Mouse (Mus musculus) brown adipose tissue, adult 24 weeks (tissue): Measurements from ENCODE around the gene Sppl2a. TPM values are rescaled to one million over a fixed set of nuclear protein-coding genes. Genes with fewer than 3 reads are reported as not detected.
"Not testable (repeated sequence)": the region's sequence is repeated elsewhere in the genome, so short reads cannot be mapped to it uniquely, and the experiment has no call there.

Experiments used
- H3K27ac ChIP-seq: fragments of 200-500 bp; replicated peaks from 2 replicates; pipeline ENCODE4 v1.5.1; 2012; ENCODE audit warnings: low read depth, mild to moderate bottlenecking, low read length
- H3K4me1 ChIP-seq: fragments of 200-500 bp; 2 replicates; pipeline ENCODE4 v1.6.1; 2012; ENCODE audit warnings: low read length, mixed read lengths; ENCODE audit not compliant: control insufficient read depth, insufficient read depth, insufficient read length
- H3K4me3 ChIP-seq: fragments of 200-500 bp; 2 replicates; pipeline ENCODE4 v1.5.1; 2012; ENCODE audit warnings: low read depth, mild to moderate bottlenecking, low read length, moderate library complexity; ENCODE audit not compliant: insufficient read depth
- polyA plus RNA-seq: library from polyadenylated mRNA; stranded (reverse); fragments of >200 nt; gene quantifications from 2 replicates; pipeline ENCODE4 v1.2.4, GENCODE M21; 2012; ENCODE audit not compliant: missing spikeins, insufficient read depth, insufficient read length

Sppl2a gene
- 39.5 and 43.1 TPM in 2 replicates for polyA plus RNA-seq

DNA sequence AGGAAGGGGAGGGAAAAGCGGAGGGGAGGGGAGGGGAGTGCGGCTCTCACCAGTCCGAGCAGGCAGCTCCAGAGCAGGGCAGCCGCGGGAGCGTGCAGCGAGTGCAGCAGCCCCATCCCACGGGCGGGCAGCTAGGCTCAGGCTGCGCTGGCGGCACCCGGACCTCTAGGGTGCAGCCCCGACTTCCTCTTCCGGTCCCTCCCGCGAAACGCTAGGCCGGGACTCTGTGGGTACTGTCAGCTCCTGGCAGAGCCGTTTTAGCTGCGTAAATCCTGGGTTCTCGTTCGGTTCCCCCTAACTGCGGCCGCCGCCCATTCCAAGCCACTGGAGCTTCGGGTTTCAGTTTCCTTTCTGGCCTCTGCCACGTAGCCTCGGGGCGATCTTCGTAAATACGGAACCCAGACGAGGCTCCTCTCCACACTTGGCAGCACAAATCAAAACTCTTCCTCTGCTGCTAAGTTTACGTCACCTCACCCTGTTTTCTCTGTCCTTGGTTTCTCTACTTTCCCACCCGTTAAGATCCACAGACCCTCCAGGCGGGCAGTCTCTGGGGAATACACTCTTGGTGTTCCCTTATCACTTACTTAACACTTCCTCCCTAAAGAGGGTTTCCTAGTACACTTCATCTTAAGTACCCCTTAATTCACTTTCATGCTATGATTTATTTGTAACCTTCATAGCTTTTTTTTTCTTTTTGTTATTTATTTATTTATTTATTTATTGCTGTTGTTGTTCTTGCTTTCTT is at the start of gene Sppl2a:
Gene Sppl2a (minus strand): TSS at position 339 of the 745 bp plus-strand sequence.
- H3K4me3 ChIP-seq, result peak within 1 kb of the TSS; percentile 65
- peak within 1 kb of the TSS; percentile 96 for H3K27ac ChIP-seq
- no peaks in the 10 kb centered on the region for H3K4me1 ChIP-seq

DNA sequence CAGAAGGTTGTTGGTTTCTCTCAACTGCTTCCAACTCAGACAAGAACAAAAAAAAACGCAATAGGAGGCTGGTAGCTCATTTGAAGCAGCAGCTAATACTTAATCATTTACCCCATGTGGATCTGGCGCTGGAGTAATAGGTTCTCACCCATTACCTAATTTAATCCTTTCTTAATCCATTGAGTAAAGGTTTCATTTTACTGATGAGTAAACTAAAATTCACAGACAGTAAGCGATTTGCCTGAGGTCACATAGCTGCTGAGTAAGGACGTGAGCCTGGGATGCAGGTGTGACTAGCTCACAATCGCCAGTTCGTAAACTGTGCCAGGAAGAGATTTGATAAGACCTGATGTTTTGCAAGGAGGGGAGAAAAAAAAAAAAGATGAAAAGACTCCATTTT is 44.4 kb upstream of the Sppl2a start:
- Histone ChIP-seq H3K4me3 (no peak overlapping the region), H3K4me1 (no peaks in the 10 kb centered on the region), H3K27ac (no peak overlapping the region)

DNA sequence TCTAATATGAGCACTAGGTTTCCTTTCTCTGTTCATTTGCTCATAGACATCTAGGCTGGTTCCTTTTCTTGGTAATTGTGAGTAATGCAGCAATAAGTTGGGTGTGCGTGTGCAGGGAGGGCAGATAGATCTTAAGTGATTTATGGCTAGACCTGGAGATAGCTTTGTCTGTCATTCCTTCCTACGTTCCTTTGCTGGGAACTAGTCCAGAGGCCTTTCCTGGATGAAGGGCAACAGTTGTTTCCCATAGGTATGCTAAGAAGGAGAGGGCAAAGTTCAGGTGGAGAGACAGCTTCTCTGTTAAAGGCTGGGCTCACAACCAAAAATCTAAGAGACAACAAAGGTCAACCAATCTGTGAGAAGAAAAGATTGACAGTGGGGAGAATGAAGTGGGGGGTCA is 28.7 kb upstream of the Sppl2a start:
- H3K4me1 ChIP-seq, result no peaks in the 10 kb centered on the region
- no peak overlapping the region for H3K27ac ChIP-seq
- H3K4me3 ChIP-seq, result no peak overlapping the region

DNA sequence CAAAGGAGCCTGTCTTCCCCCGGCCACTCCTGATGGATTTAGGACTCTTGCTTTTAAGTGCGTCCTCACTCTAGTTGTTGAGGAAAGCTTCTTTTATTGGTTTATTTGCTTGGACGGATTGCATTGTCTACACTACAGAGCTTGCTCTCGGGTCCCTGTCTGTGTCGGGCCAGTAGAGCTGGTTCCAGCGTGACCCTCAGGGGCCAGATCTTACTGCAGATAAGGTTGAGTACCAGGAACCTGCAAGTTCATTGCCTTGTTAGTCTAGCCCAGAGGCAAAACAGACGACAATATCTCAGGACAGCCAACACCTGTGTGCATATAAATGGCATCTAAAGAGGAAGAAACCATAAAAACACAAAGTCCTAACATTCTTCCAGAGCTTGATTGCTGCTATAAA is 22.6 kb upstream of the Sppl2a start:
- peaks cover 5% of the 10 kb centered on the region for H3K4me1 ChIP-seq
- H3K27ac ChIP-seq, result no peak overlapping the region
- H3K4me3 ChIP-seq, result no peak overlapping the region

DNA sequence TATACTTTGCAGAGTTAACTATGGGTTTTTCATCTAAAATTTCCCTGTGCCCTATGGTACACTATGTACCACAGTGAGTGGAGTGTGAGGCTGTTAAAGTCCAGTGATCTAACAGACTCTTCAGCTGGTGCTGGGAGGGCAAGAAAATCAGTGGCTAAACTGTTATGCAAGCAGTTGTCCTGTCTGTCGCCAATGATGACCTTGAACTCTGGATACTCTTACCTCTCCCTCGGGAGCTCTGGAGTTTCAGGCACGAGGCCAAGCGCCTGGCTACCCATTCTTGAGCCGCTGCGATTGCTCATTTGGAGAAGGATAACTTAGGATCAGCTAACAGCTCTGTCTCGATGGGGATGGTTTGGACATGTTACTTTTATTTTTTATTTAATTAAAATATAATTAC is 18.1 kb upstream of the Sppl2a start:
- Histone ChIP-seq H3K4me1 (peaks cover 12% of the 10 kb centered on the region), H3K4me3 (no peak overlapping the region), H3K27ac (peak overlapping the region; percentile 91)

DNA sequence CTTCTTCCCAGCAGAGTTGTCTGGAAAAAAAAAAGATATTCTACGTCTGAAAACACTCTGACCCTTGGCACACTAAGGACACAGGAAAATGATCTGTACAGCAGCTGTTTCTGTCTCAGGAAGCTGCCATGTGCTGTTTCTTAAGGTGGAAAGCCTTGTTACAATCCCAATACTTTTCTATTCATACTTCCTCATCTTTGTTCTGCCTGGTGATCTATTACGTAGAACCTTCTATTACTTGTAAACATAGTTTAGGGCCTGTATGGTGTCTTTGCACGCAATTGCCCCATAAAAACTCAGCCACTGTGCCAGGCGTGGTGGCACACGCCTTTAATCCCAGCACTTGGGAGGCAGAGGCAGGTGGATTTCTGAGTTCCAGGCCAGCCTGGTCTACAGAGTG is 17.4 kb upstream of the Sppl2a start:
- Histone ChIP-seq H3K4me3 (no peak overlapping the region), H3K4me1 (peaks cover 12% of the 10 kb centered on the region), H3K27ac (peak overlapping the region; percentile 91)

DNA sequence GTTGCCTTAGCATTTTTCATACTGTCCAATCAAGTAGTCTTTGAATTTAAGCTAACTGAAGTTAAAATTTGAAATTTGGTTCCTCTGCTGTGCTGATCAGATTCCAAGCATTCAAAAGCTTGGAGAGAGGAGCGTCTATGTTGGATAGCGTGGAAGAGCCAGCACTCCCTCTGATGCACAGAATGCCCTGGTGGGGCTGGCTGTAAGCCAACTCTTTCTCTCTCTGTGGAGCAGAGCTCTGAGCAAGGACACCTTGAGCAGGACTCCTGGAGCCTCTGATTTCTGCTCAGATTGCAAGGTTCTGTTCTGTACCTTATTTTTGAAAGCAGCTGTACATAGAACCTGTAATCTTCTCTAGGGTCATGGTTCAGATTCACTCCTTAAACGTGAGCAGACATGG is 16.8 kb upstream of the Sppl2a start:
- Histone ChIP-seq H3K4me1 (peaks cover 12% of the 10 kb centered on the region), H3K27ac (peak overlapping the region; percentile 93), H3K4me3 (no peak overlapping the region)

DNA sequence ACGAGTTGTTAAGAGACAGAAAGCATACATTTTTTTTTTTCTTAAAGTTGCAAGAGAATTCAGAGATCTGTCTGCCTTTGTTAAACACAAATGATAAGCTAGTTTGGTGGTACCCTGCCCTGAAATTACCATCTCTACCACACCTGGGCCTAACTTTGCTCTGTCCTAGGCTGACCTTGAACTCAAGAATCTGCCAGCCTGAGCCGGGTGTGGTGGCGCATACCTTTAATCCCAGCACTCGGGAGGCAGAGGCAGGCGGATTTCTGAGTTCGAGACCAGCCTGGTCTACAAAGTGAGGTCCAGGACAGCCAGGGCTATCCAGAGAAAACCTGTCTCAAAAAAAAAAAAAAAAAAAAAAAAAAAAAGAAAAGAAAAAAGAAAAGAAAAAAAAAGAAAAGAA is 16.3 kb upstream of the Sppl2a start:
- H3K27ac ChIP-seq, H3K4me3 ChIP-seq: not testable (repeated sequence)
- peaks cover 12% of the 10 kb centered on the region for H3K4me1 ChIP-seq

DNA sequence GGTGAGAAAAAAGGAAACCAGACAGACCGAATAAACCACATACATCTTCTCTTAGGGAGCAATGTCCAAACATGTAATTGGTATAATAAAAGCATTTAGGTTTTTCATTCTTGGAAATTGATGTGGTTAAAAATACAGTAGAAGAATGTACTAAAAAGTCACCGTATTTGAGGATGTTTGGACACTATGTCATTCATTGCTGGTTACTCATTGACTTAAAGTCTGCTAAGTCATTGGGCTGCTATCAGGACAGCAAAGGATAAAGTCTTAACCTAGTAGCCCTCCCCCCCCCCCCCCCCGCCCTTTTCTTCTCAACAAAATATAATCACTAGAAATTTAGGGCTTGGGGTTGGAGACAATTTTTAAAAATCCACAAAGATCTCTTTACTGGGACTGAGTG is 15.2 kb upstream of the Sppl2a start:
- H3K4me1 ChIP-seq, result peaks cover 12% of the 10 kb centered on the region
- H3K27ac ChIP-seq, result no peak overlapping the region
- H3K4me3 ChIP-seq, result no peak overlapping the region

DNA sequence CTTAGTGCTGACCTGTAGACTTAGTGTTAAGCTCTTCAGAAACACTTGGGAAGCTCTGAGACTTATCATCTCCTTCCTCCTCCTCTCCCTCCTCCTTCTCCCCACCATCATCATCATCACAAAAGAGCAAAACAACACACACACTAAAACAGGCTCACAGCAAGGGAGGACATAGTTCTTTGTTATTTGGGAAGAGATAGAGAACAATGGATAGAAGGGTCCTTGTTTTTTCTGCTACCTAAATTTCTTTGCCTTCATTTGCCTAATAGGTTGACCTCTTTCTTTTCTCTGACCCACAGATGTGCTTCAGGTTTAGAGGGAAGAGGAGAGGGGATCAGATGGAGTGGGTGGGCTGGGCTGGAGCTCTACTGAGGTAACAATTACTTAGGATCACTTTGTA is 14.6 kb upstream of the Sppl2a start:
- H3K27ac ChIP-seq, result no peak overlapping the region
- H3K4me1 ChIP-seq, result peaks cover 12% of the 10 kb centered on the region
- no peak overlapping the region for H3K4me3 ChIP-seq

DNA sequence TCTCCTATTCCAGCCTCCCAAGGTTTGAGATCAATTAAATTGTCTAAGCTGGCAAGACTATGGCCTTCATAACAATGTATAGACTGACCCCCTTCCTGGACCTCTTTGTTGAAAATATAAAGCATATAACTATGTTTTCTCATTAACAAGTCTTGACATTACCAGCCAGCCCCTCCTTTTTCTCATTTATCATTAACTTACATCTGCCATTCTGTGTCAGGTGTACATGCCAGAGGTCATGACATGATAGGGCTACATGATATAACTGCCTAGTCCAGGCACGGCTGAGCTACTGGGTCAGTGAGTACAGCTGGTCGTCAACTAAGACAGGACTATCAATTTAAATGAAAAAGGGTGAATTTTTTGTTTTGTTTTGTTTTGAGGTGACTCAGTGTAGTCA is 10.2 kb upstream of the Sppl2a start:
- H3K4me1 ChIP-seq, result no peaks in the 10 kb centered on the region
- no peak overlapping the region for H3K27ac ChIP-seq
- no peak overlapping the region for H3K4me3 ChIP-seq

DNA sequence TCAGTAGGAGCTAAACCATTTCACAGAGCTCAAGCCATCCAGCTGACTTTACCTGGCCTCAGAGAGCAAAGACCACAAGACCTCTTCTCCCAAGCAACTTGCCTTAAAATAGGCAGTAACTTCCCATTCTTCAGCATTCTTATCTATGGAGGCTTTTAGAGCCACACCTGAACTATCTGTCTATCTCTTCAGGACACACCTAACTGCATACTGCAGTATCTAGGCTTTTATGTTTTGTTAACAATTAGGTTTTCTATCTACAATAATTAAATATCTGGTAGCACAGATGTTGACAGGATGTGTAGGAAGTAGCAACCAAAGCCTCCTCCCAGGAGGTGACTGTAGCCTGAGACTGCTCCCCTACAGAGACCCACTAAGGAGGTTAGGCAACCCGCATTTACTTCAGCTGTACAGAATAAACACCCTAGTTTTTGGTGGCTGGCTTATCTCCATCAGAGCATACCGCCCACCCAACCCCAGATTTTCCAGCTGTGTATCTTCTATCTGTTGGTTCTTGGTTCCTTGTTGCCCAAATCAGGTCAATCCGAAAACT is 7.4 kb upstream of the Sppl2a start:
- Histone ChIP-seq H3K4me3 (no peak overlapping the region), H3K27ac (no peak overlapping the region), H3K4me1 (no peaks in the 10 kb centered on the region)

DNA sequence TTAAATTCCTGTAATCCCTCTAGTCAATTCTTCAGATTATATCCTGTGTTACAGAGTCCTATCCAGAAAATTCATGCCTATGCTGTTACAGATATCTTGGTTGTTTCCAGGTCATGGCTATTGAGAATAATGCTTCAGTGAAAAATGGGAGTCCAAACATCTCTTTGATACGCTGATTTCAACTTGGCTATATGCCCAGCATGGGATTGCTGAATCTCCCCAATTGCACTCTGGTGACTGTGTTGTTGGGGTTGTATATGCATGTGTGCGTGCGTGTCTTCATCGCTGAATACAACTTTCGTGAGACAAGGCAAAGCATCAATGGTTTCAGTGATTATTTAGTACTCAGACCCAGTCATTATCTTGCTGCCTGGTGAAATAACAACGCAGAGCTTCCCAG is 5.0 kb upstream of the Sppl2a start:
- Histone ChIP-seq H3K4me1 (no peaks in the 10 kb centered on the region), H3K4me3 (no peak overlapping the region), H3K27ac (no peak overlapping the region)

DNA sequence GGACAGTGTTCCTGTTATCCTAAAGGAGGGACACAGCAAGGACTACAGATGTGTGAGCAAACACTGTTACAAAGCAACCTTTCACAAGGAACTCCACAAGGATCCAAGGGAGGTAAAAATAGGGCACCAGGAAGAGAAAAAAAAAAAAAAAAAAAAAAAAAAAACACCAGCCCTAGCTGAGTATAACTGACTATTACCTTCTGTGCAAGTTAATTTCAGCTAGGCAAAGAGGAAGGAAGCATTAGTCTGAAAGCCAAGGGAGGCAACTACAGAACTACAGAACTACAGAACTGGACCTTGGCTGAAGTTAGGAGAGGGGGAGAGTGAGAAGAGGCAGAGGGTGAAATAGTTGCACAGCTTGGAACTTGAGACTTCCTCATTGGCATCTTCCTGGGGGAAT is 886 bp upstream of the Sppl2a start:
- Histone ChIP-seq H3K27ac (peak overlapping the region; percentile 74), H3K4me3 (no peak overlapping the region), H3K4me1 (no peaks in the 10 kb centered on the region)

DNA sequence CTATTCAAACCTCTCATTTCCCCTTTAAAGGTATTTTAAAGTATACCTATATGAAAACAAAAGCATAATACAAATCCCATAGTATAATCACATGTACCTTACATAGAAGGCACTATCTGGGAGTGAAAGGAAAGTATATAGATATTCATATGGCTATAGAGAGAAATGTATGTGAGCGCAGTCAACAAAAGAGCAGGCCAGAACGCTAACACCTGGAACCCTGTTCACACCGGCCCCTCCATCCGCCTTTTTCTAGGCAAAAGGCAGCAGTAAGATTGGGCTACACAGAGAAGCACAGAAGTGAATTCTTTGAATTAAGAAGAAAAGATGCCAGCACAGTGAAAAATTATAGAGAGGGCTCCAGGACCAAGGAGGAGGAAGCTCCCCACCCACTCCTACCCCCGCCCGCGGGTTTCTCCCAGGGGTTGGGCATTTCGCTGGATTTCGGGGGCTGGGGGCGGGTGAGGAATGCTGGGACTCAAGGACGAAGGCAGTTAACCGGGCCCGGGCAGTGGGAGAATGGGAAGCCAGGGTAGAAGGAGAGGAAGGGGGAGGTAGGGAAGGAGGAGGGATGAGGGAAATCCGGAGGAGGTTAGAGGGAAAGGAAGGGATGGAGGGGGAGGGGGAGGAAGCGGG is 656 bp downstream of the Sppl2a start:
- Histone ChIP-seq H3K4me1 (no peaks in the 10 kb centered on the region), H3K27ac (peak overlapping the region; percentile 96), H3K4me3 (peak overlapping the region; percentile 65)

DNA sequence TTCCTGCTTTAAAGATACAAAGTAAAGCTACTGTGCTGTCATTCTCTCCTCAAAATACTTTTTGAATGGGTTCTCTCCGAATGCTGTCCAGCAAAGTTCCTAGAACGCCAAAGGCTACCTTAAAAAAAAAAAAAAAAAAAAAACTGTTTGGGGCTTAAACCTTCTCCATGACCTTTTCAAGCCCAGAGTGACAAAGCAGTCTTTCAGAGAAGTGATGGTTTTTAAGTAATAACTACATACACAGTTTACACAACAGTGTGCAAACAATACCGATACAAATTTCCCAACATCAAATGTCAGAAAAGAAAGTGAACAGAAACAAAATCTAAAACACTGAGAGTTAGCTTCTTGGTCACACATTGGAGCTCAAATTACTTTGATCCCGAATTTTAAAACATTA is 1.3 kb downstream of the Sppl2a start:
- no peak overlapping the region for H3K4me3 ChIP-seq
- no peaks in the 10 kb centered on the region for H3K4me1 ChIP-seq
- H3K27ac ChIP-seq, result no peak overlapping the region
